Mouse (Mus musculus): ENCODE measurements around the gene Phc3.
A peak's percentile ranks its signal among the peaks of the same experiment; 100 is the strongest.
"Not testable (repeated sequence)": the region's sequence is repeated elsewhere in the genome, so short reads cannot be mapped to it uniquely, and the experiment has no call there.

The Phc3 gene

DNA sequence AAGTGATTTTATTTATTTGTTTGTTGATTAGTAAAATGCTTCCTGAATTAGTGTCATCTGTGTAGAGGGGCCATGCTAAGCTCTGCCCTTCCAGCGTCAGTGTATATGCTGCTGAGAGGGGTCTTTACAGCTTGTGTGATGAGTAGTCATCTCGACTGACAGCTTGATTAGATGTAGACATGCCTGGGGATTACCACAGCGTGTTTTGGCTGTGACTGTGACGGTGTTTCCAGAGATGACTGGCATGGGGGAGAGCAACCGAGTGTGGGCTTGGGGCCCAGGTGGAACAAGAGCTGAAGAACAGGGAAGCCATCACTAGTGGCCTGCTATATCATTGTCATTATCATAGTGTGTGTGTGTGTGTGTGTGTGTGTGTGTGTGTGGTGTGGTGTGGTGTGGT, 100.6 kb downstream of the Phc3 start:
- DNase-seq = no peak

DNA sequence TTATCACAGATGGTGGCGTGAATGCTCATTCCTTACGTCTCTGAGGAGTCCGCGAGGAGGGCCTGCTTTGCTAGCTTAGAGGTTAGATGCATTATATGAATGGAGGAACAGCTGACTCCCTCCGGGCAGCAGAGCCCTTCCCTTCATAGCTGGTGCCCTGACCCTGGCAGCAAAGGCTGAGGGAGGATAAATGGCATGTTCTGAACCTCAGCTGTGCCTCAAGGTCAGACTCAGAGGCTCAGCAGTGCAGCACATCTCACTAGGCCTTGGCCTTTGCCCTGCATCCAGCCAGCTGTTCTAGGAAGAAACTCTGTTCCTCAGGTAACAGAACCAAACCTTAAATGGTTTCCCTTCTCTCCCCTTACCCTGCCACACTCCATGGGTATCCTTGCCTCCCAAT, 101.0 kb downstream of the Phc3 start:
- no peak for DNase-seq

GRCm38 (mm10) chr3:30864640-30865039, 104.6 kb downstream of the Phc3 start:
- DNase-seq = no peak

- no peak for DNase-seq
These were observed 105.3 kb downstream of the Phc3 start for GRCm38 (mm10) chr3:30863712-30864435.

GRCm38 (mm10) chr3:30860705-30861104, 108.5 kb downstream of the Phc3 start:
- DNase-seq = no peak

GRCm38 (mm10) chr3:30859599-30859998, 109.6 kb downstream of the Phc3 start:
- not testable (repeated sequence) for DNase-seq

DNA sequence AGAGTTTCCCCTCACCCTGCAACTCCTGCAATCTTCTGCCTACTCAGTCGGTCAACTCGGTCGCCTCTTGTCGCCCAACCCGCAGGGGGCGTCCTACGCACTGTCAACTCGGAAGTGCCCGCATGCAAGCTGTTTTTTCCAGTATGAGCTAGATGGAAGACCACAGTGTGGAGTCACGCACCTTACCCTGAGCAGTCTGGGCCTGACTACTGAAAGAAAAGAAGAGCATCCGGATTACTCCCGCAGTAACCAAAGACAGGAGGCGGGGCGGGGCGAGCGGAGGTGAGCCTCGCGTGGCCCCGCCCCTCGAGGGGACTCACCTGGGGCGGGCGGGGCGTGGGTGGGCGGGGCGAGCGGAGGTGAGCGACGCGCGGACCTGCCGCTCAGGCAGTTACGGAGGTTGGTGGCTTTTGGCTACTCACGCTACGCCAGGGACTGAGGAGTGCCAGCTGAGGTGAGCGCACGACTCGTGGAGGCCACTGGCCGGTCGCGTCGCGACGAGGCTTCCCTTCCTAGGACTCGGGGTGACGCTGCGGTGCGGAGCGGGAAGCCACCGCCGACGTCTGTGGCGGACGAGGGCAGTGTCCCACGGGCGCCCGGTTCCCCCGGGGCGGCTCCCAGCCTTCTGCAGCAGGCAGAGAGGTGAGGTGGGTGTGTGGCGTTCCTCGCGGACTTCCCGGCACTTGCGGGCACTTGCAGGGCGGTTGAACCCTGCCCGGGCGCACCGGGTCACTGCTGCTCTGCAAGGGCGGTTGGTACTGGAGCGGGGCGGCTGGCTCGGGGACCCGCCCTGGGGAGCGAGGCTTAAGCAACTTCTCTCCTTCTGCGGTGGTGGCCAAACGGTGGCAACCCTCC, 113.4 kb downstream of the Phc3 start, which contains the start of gene Gpr160:
Gpr160 (plus strand) TSS at position 347 of the 855 bp plus-strand sequence.
- DNase-seq = peak; percentile 76 to 81

- peak in 1 of 2 experiments; percentile 38 for DNase-seq
These were observed 115.6 kb downstream of the Phc3 start for GRCm38 (mm10) chr3:30853596-30853995.

- peak in 1 of 2 experiments; percentile 21 for DNase-seq
These were observed 117.8 kb downstream of the Phc3 start for GRCm38 (mm10) chr3:30851422-30851821.
